22 mouse cellular contexts compared by ENCODE assay signal in the genomic region with DNA sequence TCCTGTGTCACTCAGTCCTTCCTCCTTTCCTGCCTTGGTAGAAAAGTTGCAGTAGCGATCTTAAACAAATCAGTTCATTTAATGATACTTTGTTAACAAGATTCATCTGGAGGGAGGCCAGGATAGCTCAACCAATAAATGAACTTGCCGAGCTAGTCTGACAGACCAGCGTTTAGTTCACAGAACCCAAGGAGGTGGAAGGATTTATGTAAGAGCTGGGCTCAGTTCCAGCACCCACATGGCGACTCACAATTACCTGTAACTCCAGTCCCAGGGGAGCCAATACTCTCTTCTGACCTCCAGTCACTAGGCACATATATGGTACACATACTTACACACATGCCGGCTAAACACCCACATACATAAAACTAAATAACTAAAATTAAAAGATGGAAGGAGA. TPM values are rescaled to one million over a fixed set of nuclear protein-coding genes. Genes with fewer than 3 reads are reported as not detected.
DNase-seq lines count a peak whose midpoint lies in the region; ATAC-seq and TF ChIP-seq lines count a peak whose summit lies in the region.
"Had no signal": no experiment of that assay in that cellular context is flagged by ENCODE, and none has a peak within 500 bp of the region (broad histone marks: within the 10 kb centered on the region; RNA-seq: fewer than 3 reads in every experiment).

No protein-coding gene starts in this region.

- no peak for TF ChIP-seq CTCF in stomach, postnatal 0 days (IDR thresholded peaks at IDR 0.05; ENCODE audit: low read depth)

- 0 out of 2 replicates have a peak, but pooled peaks cover 4% of the 10 kb centered on the region for H3K27me3 ChIP-seq in embryonic facial prominence, embryonic 14.5 days (replicated peaks; ENCODE audit: control insufficient read depth, insufficient read depth, low read length)
- peaks cover 28% of the 10 kb centered on the region for H3K27me3 ChIP-seq in embryonic facial prominence, embryonic 10.5 days (replicated peaks; ENCODE audit: low read depth, poor library complexity, severe bottlenecking)
- H3K27me3 ChIP-seq in stomach, embryonic 16.5 days (ENCODE audit: control insufficient read depth, insufficient read depth, low read length) = no peaks in the 10 kb centered on the region
- H3K27me3 ChIP-seq in stomach, postnatal 0 days (ENCODE audit: control insufficient read depth, insufficient read depth, low read length) = no peaks in the 10 kb centered on the region
- H3K27me3 ChIP-seq: lung, embryonic 15.5 days had no signal

- no peak overlapping the region for H3K27ac ChIP-seq in embryonic facial prominence, embryonic 14.5 days (replicated peaks; ENCODE audit: low read depth, low read length)
- H3K27ac ChIP-seq in embryonic facial prominence, embryonic 10.5 days (replicated peaks) = no peak overlapping the region
- H3K27ac ChIP-seq in stomach, embryonic 16.5 days (ENCODE audit: low read length) = no peak overlapping the region
- H3K27ac ChIP-seq in stomach, postnatal 0 days (replicated peaks) = no peak overlapping the region
- H3K27ac ChIP-seq: forebrain, embryonic 10.5 days; hindbrain, embryonic 10.5 days; limb, embryonic 13.5 days; liver, embryonic 13.5 days; lung, embryonic 15.5 days had no signal

- DNase-seq in embryonic facial prominence, embryonic 14.5 days (ENCODE audit: low spot score) = peak; percentile 58
- no peak for DNase-seq in embryonic facial prominence, embryonic 10.5 days (ENCODE audit: low spot score)
- peak; percentile 58 to 76 for DNase-seq in kidney, adult 8-10 months
- DNase-seq in kidney, postnatal 4 days = no peak
- DNase-seq in stomach, postnatal 0 days (ENCODE audit: low spot score) = no peak
- no peak for DNase-seq in thymus, postnatal 14 days
- DNase-seq: adrenal gland, postnatal 25 days; cerebellum, adult 9-10 months; gastrocnemius, postnatal 10 days; heart, postnatal 10 days; liver, embryonic 13.5 days; thymus, postnatal 25 days had no signal

- WGBS in embryonic facial prominence, embryonic 14.5 days = 57% methylated on average over 5 of the region's 5 CpGs
- WGBS in embryonic facial prominence, embryonic 10.5 days = 79% methylated on average over 5 of the region's 5 CpGs
- WGBS in stomach, embryonic 16.5 days = 51% methylated on average over 5 of the region's 5 CpGs
- WGBS in stomach, postnatal 0 days = 38% methylated on average over 5 of the region's 5 CpGs

- H3K4me3 ChIP-seq in embryonic facial prominence, embryonic 14.5 days (ENCODE audit: low read depth, low read length) = no peak overlapping the region
- H3K4me3 ChIP-seq in embryonic facial prominence, embryonic 10.5 days = no peak overlapping the region
- H3K4me3 ChIP-seq in stomach, embryonic 16.5 days (replicated peaks; ENCODE audit: low read length) = no peak overlapping the region
- no peak overlapping the region for H3K4me3 ChIP-seq in stomach, postnatal 0 days (ENCODE audit: low read depth, low read length)
- H3K4me3 ChIP-seq: forebrain, embryonic 10.5 days; heart, embryonic 12.5 days; hindbrain, embryonic 10.5 days; limb, embryonic 13.5 days; liver, embryonic 13.5 days; lung, embryonic 15.5 days had no signal

- no peak for TF ChIP-seq EP300 in stomach, postnatal 0 days (optimal IDR thresholded peaks at IDR 0.05)

- no peak overlapping the region for H3K4me2 ChIP-seq in embryonic facial prominence, embryonic 14.5 days (ENCODE audit: low read depth, low read length)
- H3K4me2 ChIP-seq in stomach, embryonic 16.5 days (ENCODE audit: low read depth, low read length) = no peak overlapping the region
- no peak overlapping the region for H3K4me2 ChIP-seq in stomach, postnatal 0 days (replicated peaks; ENCODE audit: low read depth)
- H3K4me2 ChIP-seq: heart, embryonic 12.5 days; limb, embryonic 13.5 days; liver, embryonic 13.5 days; lung, embryonic 15.5 days; midbrain, embryonic 11.5 days had no signal

- no peak overlapping the region for H3K9ac ChIP-seq in embryonic facial prominence, embryonic 14.5 days (ENCODE audit: low read depth, low read length)
- no peak overlapping the region for H3K9ac ChIP-seq in stomach, embryonic 16.5 days (ENCODE audit: low read length)
- H3K9ac ChIP-seq in stomach, postnatal 0 days (ENCODE audit: low read length) = no peak overlapping the region
- H3K9ac ChIP-seq: heart, embryonic 12.5 days; limb, embryonic 13.5 days; liver, embryonic 13.5 days; lung, embryonic 15.5 days had no signal

- no peaks in the 10 kb centered on the region for H3K9me3 ChIP-seq in embryonic facial prominence, embryonic 14.5 days (ENCODE audit: control insufficient read depth, low read length)
- no peaks in the 10 kb centered on the region for H3K9me3 ChIP-seq in embryonic facial prominence, embryonic 10.5 days
- H3K9me3 ChIP-seq in stomach, embryonic 16.5 days (replicated peaks; ENCODE audit: control insufficient read depth, low read length) = no peaks in the 10 kb centered on the region
- H3K9me3 ChIP-seq in stomach, postnatal 0 days (ENCODE audit: control insufficient read depth, low read length) = no peaks in the 10 kb centered on the region
- H3K9me3 ChIP-seq: forebrain, embryonic 10.5 days; heart, embryonic 12.5 days; hindbrain, embryonic 10.5 days; limb, embryonic 13.5 days; liver, embryonic 13.5 days; lung, embryonic 15.5 days had no signal

- no peaks in the 10 kb centered on the region for H3K4me1 ChIP-seq in embryonic facial prominence, embryonic 14.5 days (ENCODE audit: control insufficient read depth, insufficient read depth, low read length)
- peaks cover 12% of the 10 kb centered on the region for H3K4me1 ChIP-seq in embryonic facial prominence, embryonic 10.5 days
- H3K4me1 ChIP-seq in stomach, embryonic 16.5 days (ENCODE audit: control insufficient read depth, insufficient read depth, low read length) = no peaks in the 10 kb centered on the region
- no peaks in the 10 kb centered on the region for H3K4me1 ChIP-seq in stomach, postnatal 0 days (replicated peaks; ENCODE audit: control insufficient read depth, insufficient read depth)
- H3K4me1 ChIP-seq: heart, embryonic 12.5 days had no signal

- H3K36me3 ChIP-seq in embryonic facial prominence, embryonic 14.5 days (ENCODE audit: control insufficient read depth, insufficient read depth, low read length) = no peaks in the 10 kb centered on the region
- H3K36me3 ChIP-seq in embryonic facial prominence, embryonic 10.5 days (replicated peaks) = no peaks in the 10 kb centered on the region
- H3K36me3 ChIP-seq in stomach, embryonic 16.5 days (ENCODE audit: control insufficient read depth, insufficient read depth, low read length) = no peaks in the 10 kb centered on the region
- H3K36me3 ChIP-seq in stomach, postnatal 0 days (ENCODE audit: control insufficient read depth, insufficient read depth, low read length) = no peaks in the 10 kb centered on the region
- H3K36me3 ChIP-seq: forebrain, embryonic 10.5 days; heart, embryonic 12.5 days; hindbrain, embryonic 10.5 days; limb, embryonic 13.5 days; liver, embryonic 13.5 days; lung, embryonic 15.5 days had no signal

- no peak for ATAC-seq in embryonic facial prominence, embryonic 14.5 days (ENCODE audit: low read depth)
- ATAC-seq in stomach, embryonic 16.5 days (ENCODE audit: insufficient read depth, low FRiP score) = peak; percentile 29; the same call in 1 of the 2 replicates
- ATAC-seq in stomach, postnatal 0 days (ENCODE audit: low FRiP score, low TSS enrichment) = no peak
- ATAC-seq: forebrain, embryonic 16.5 days; hindbrain, embryonic 16.5 days had no signal

RNA-seq across cellular contexts. Expression of a gene that starts 2.0 kb away (rescaled TPM):
- 0.54 TPM in 1 of 2 replicates, not detected in the other for polyA plus RNA-seq in embryonic facial prominence, embryonic 14.5 days (2014; fragmentation: Nextera tagmentation; extraction: Ambion mirVana)
- polyA plus RNA-seq in embryonic facial prominence, embryonic 10.5 days (2016; fragmentation: Nextera tagmentation; extraction: Ambion mirVana) = 0.20 and 0.29 TPM in 2 replicates
- 0.06 TPM in 1 of 2 replicates, not detected in the other for polyA plus RNA-seq in stomach, embryonic 16.5 days (2015; fragmentation: Nextera tagmentation; extraction: Ambion mirVana)
- 0.04 and 0.05 TPM in 2 replicates for polyA plus RNA-seq in stomach, postnatal 0 days (2015; fragmentation: Nextera tagmentation; extraction: Ambion mirVana)
- polyA plus RNA-seq: intestine, postnatal 0 days had no signal

Comparison
In these comparisons a context has a peak if more than half of its experiments do, and no peak if none do; other contexts are left out.
1. DNase-seq: peak in embryonic facial prominence, embryonic 14.5 days (single experiment) and kidney, adult 8-10 months (2 of 2); none in embryonic facial prominence, embryonic 10.5 days (single experiment), kidney, postnatal 4 days (0 of 2), stomach, postnatal 0 days (single experiment) and thymus, postnatal 14 days (single experiment).